Comparison of ENCODE assay signal across 11 mouse cellular contexts in genomic region chr7:16907842-16908241, GRCm38 (mm10). TPM values are rescaled to one million over a fixed set of nuclear protein-coding genes. Genes with fewer than 3 reads are reported as not detected.
DNase-seq lines count a peak whose midpoint lies in the region; ATAC-seq and TF ChIP-seq lines count a peak whose summit lies in the region.
"Had no signal": no experiment of that assay in that cellular context is flagged by ENCODE, and none has a peak within 500 bp of the region (broad histone marks: within the 10 kb centered on the region; RNA-seq: fewer than 3 reads in every experiment).

No protein-coding gene starts in this region.

- H3K79me2 ChIP-seq in myocyte (ENCODE audit: control insufficient read depth, insufficient read depth) = peaks cover 9% of the 10 kb centered on the region

- ATAC-seq in lung, embryonic 16.5 days (ENCODE audit: low read depth) = no peak
- ATAC-seq in intestine, embryonic 14.5 days (replicated peaks; ENCODE audit: low FRiP score, low TSS enrichment, low read depth) = no peak
- no peak for ATAC-seq in frontal cortex, adult (ENCODE audit: low TSS enrichment)

- H3K36me3 ChIP-seq in heart, embryonic 10.5 days = no peaks in the 10 kb centered on the region
- H3K36me3 ChIP-seq in lung, embryonic 16.5 days (ENCODE audit: control insufficient read depth, insufficient read depth, low read length) = no peaks in the 10 kb centered on the region
- H3K36me3 ChIP-seq in intestine, embryonic 14.5 days (ENCODE audit: control insufficient read depth, insufficient read depth, low read length) = no peaks in the 10 kb centered on the region
- no peaks in the 10 kb centered on the region for H3K36me3 ChIP-seq in myocyte (ENCODE audit: control insufficient read depth, insufficient read depth)

- peak overlapping the region; percentile 9; the same call in 1 of the 2 replicates for H3K4me2 ChIP-seq in lung, embryonic 16.5 days (ENCODE audit: low read depth, low read length)
- H3K4me2 ChIP-seq in intestine, embryonic 14.5 days (ENCODE audit: low read length) = peak overlapping the region; percentile 45
- H3K4me2 ChIP-seq in myocyte (ENCODE audit: low read depth) = peak overlapping the region; percentile 3

- H3K27ac ChIP-seq in heart, embryonic 10.5 days = peak overlapping the region; percentile 47; the same call in 1 of the 2 replicates
- H3K27ac ChIP-seq in lung, embryonic 16.5 days (ENCODE audit: low read length) = no peak overlapping the region
- H3K27ac ChIP-seq in intestine, embryonic 14.5 days (ENCODE audit: low read depth) = no peak overlapping the region

- no peak for TF ChIP-seq POLR2A in myocyte (IDR thresholded peaks at IDR 0.05; ENCODE audit: insufficient read length, low read depth)

- peak overlapping the region; percentile 25; the same call in 1 of the 2 replicates for H3K4me3 ChIP-seq in heart, embryonic 10.5 days
- no peak overlapping the region for H3K4me3 ChIP-seq in lung, embryonic 16.5 days (ENCODE audit: low read length)
- 0 out of 2 replicates have a peak overlapping the region, but pooled peaks have one; percentile 13 for H3K4me3 ChIP-seq in intestine, embryonic 14.5 days (ENCODE audit: low read depth, low read length)
- no peak overlapping the region for H3K4me3 ChIP-seq in myocyte

- no peak overlapping the region for H3K9ac ChIP-seq in lung, embryonic 16.5 days (ENCODE audit: low read length)
- H3K9ac ChIP-seq in intestine, embryonic 14.5 days (ENCODE audit: low read length) = 0 out of 2 replicates have a peak overlapping the region, but pooled peaks have one; percentile 25

- peaks cover 58% of the 10 kb centered on the region for H3K4me1 ChIP-seq in heart, embryonic 10.5 days
- peaks cover 14% of the 10 kb centered on the region for H3K4me1 ChIP-seq in lung, embryonic 16.5 days (replicated peaks; ENCODE audit: control insufficient read depth, insufficient read depth, low read length)
- H3K4me1 ChIP-seq in intestine, embryonic 14.5 days (replicated peaks; ENCODE audit: control insufficient read depth, insufficient read depth, low read length) = peaks cover 60% of the 10 kb centered on the region

- no peak overlapping the region for H3ac ChIP-seq in myocyte (ENCODE audit: control insufficient read depth, insufficient read length)

- no peaks in the 10 kb centered on the region for H3K9me3 ChIP-seq in heart, embryonic 10.5 days
- no peaks in the 10 kb centered on the region for H3K9me3 ChIP-seq in lung, embryonic 16.5 days (ENCODE audit: control insufficient read depth, low read length)
- no peaks in the 10 kb centered on the region for H3K9me3 ChIP-seq in intestine, embryonic 14.5 days (ENCODE audit: control insufficient read depth, low read length)

- WGBS in heart, embryonic 10.5 days = 17% methylated on average over 7 of the region's 7 CpGs
- 14% methylated on average over 7 of the region's 7 CpGs for WGBS in lung, embryonic 16.5 days
- WGBS in intestine, embryonic 14.5 days = 49% methylated on average over 7 of the region's 7 CpGs

- peaks cover 78% of the 10 kb centered on the region for H3K27me3 ChIP-seq in heart, embryonic 10.5 days (ENCODE audit: insufficient read depth, poor library complexity, severe bottlenecking)
- H3K27me3 ChIP-seq in lung, embryonic 16.5 days (ENCODE audit: control insufficient read depth, insufficient read depth, low read depth, low read length) = 0 out of 2 replicates have a peak, but pooled peaks cover 3% of the 10 kb centered on the region
- no peaks in the 10 kb centered on the region for H3K27me3 ChIP-seq in intestine, embryonic 14.5 days (replicated peaks; ENCODE audit: control insufficient read depth, insufficient read depth, low read length)
- no peaks in the 10 kb centered on the region for H3K27me3 ChIP-seq in myocyte (ENCODE audit: control insufficient read depth, insufficient read depth, insufficient read length)

- no peak for DNase-seq in heart, embryonic 10.5 days (ENCODE audit: low spot score)
- DNase-seq in heart, adult 11 months = no peak
- no peak for DNase-seq in lung, postnatal 36 days
- no peak for DNase-seq in intestine, embryonic 14.5 days (ENCODE audit: low spot score)
- DNase-seq in embryo, embryonic 9.5 days (ENCODE audit: extremely low spot score) = no peak
- DNase-seq: embryo, embryonic 11 days; midbrain, embryonic 14.5 days; thymus, adult 2 months had no signal

TF ChIP-seq in myocyte, 11 proteins besides CTCF, POLR2A, EP300 and RAD21:
- TF ChIP-seq MAX (IDR thresholded peaks at IDR 0.05; ENCODE audit: low read depth) = no peak
- no peak for TF ChIP-seq SRF (IDR thresholded peaks at IDR 0.05; ENCODE audit: control insufficient read depth, insufficient read length, low read depth)
- no peak for TF ChIP-seq MYOD1 (IDR thresholded peaks at IDR 0.05; ENCODE audit: control insufficient read depth in 1 of 3, insufficient read length in 2 of 3, low read depth in 2 of 3)
- TF ChIP-seq REST (IDR thresholded peaks at IDR 0.05; ENCODE audit: insufficient read depth, insufficient read length) = no peak
- TF ChIP-seq POLR2AphosphoS2 (IDR thresholded peaks at IDR 0.05; ENCODE audit: insufficient read length, low read depth) = no peak
- TF ChIP-seq TCF12 (IDR thresholded peaks at IDR 0.05; ENCODE audit: insufficient read depth, poor library complexity, severe bottlenecking) = no peak
- no peak for TF ChIP-seq MYOG (IDR thresholded peaks at IDR 0.05; ENCODE audit: control insufficient read depth in 1 of 3, insufficient read depth in 1 of 3, insufficient read length in 2 of 3, low read depth in 2 of 3)
- no peak for TF ChIP-seq E2F4 (IDR thresholded peaks at IDR 0.05; ENCODE audit: insufficient read depth)
- no peak for TF ChIP-seq TCF3 (IDR thresholded peaks at IDR 0.05; ENCODE audit: insufficient read length, low read depth)
- TF ChIP-seq CEBPB (IDR thresholded peaks at IDR 0.05; ENCODE audit: insufficient read depth, poor library complexity, severe bottlenecking) = no peak
- TF ChIP-seq USF1 (IDR thresholded peaks at IDR 0.05; ENCODE audit: low read depth) = no peak
TF ChIP-seq in myocyte: peak in this region for 0.

RNA-seq across cellular contexts. Expression of gene Ptgir, which starts 1.6 kb away (rescaled TPM):
- 0.15 and 0.51 TPM in 2 replicates for polyA plus RNA-seq in heart, embryonic 10.5 days (2016; fragmentation: Nextera tagmentation; extraction: Ambion mirVana)
- 2.6 and 2.8 TPM in 2 replicates for polyA plus RNA-seq in lung, embryonic 16.5 days (2015; fragmentation: Nextera tagmentation; extraction: Ambion mirVana)
- polyA plus RNA-seq in intestine, embryonic 14.5 days (2014; fragmentation: Nextera tagmentation; extraction: Ambion mirVana) = 2.2 and 2.3 TPM in 2 replicates
- polyA plus RNA-seq in myocyte (2012; fragmentation: generic; extraction: Trizol) = 2.6 TPM

RNA-seq across cellular contexts. Expression of gene Calm3, which starts 16.1 kb away (rescaled TPM):
- 114 and 117 TPM in 2 replicates for polyA plus RNA-seq in heart, embryonic 10.5 days (2016; fragmentation: Nextera tagmentation; extraction: Ambion mirVana)
- polyA plus RNA-seq in lung, embryonic 16.5 days (2015; fragmentation: Nextera tagmentation; extraction: Ambion mirVana) = 116 and 118 TPM in 2 replicates
- polyA plus RNA-seq in intestine, embryonic 14.5 days (2014; fragmentation: Nextera tagmentation; extraction: Ambion mirVana) = 184 and 190 TPM in 2 replicates
- 336 TPM for polyA plus RNA-seq in myocyte (2012; fragmentation: generic; extraction: Trizol)

RNA-seq across cellular contexts. Expression of gene Gng8, which starts 16.3 kb away (rescaled TPM):
- 3.0 and 6.3 TPM in 2 replicates for polyA plus RNA-seq in heart, embryonic 10.5 days (2016; fragmentation: Nextera tagmentation; extraction: Ambion mirVana)
- 12.9 and 13.0 TPM in 2 replicates for polyA plus RNA-seq in lung, embryonic 16.5 days (2015; fragmentation: Nextera tagmentation; extraction: Ambion mirVana)
- polyA plus RNA-seq in intestine, embryonic 14.5 days (2014; fragmentation: Nextera tagmentation; extraction: Ambion mirVana) = 12.5 and 13.9 TPM in 2 replicates
- 3.8 TPM for polyA plus RNA-seq in myocyte (2012; fragmentation: generic; extraction: Trizol)

RNA-seq across cellular contexts. Expression of gene Dact3, which starts 32.7 kb away (rescaled TPM):
- polyA plus RNA-seq in heart, embryonic 10.5 days (2016; fragmentation: Nextera tagmentation; extraction: Ambion mirVana) = 5.0 and 7.2 TPM in 2 replicates
- polyA plus RNA-seq in lung, embryonic 16.5 days (2015; fragmentation: Nextera tagmentation; extraction: Ambion mirVana) = 2.1 and 2.2 TPM in 2 replicates
- polyA plus RNA-seq in intestine, embryonic 14.5 days (2014; fragmentation: Nextera tagmentation; extraction: Ambion mirVana) = 5.3 and 5.5 TPM in 2 replicates
- 10.0 TPM for polyA plus RNA-seq in myocyte (2012; fragmentation: generic; extraction: Trizol)

RNA-seq across cellular contexts. Expression of gene Pnmal2, which starts 36.6 kb away (rescaled TPM):
- polyA plus RNA-seq in heart, embryonic 10.5 days (2016; fragmentation: Nextera tagmentation; extraction: Ambion mirVana) = 1.7 and 2.2 TPM in 2 replicates
- polyA plus RNA-seq in lung, embryonic 16.5 days (2015; fragmentation: Nextera tagmentation; extraction: Ambion mirVana) = 5.1 and 5.5 TPM in 2 replicates
- polyA plus RNA-seq in intestine, embryonic 14.5 days (2014; fragmentation: Nextera tagmentation; extraction: Ambion mirVana) = 4.1 and 5.3 TPM in 2 replicates
- 44.4 TPM for polyA plus RNA-seq in myocyte (2012; fragmentation: generic; extraction: Trizol)

Comparison
In these comparisons a context has a peak if more than half of its experiments do, and no peak if none do; other contexts are left out.
1. H3K4me3 ChIP-seq: peak in heart, embryonic 10.5 days (single experiment) and intestine, embryonic 14.5 days (single experiment); none in lung, embryonic 16.5 days (single experiment) and myocyte (single experiment).
2. Peak in every context shown above with its lines, with median percentiles within 50 percentile points of each other: H3K4me2 ChIP-seq.